Mouse (Mus musculus) spleen, adult 2 months (tissue): ENCODE measurements around the gene Gm1979. TPM values are rescaled to one million over a fixed set of nuclear protein-coding genes. Genes with fewer than 3 reads are reported as not detected.

Experiments
- polyA plus RNA-seq: library from polyadenylated mRNA; depleted of rRNA; stranded (reverse); fragments of >200 nt; gene quantifications from 2 replicates; pipeline ENCODE4 v1.2.3, GENCODE M21; 2012; rRNA removed

Gm1979 gene
- polyA plus RNA-seq, 1 experiment = not detected

Other genes with a start within 250 kb of the Gm1979 start
- 0.76 and 0.85 TPM in 2 replicates for gene Actr3b, start 244.8 kb downstream of the Gm1979 start, polyA plus RNA-seq
- gene Gm21663, start 62.4 kb downstream of the Gm1979 start, polyA plus RNA-seq = not detected in 2 replicates
- gene Gm21671, start 50.4 kb downstream of the Gm1979 start, polyA plus RNA-seq = not detected in 2 replicates
- not detected in 2 replicates for gene Gm21680, start 32.1 kb downstream of the Gm1979 start, polyA plus RNA-seq
- gene Gm21698, start 16.1 kb downstream of the Gm1979 start, polyA plus RNA-seq = not detected in 2 replicates
- not detected in 2 replicates for gene Gm5862, start 18.1 kb upstream of the Gm1979 start, polyA plus RNA-seq
- gene Speer4a, start 34.8 kb upstream of the Gm1979 start, polyA plus RNA-seq = not detected in 2 replicates
- not detected in 2 replicates for gene Gm7347, start 53.8 kb upstream of the Gm1979 start, polyA plus RNA-seq
- gene Gm10471, start 84.5 kb upstream of the Gm1979 start, polyA plus RNA-seq = not detected in 2 replicates
- gene 5031410I06Rik, start 100.6 kb upstream of the Gm1979 start, polyA plus RNA-seq = not detected in 2 replicates
- not detected in 2 replicates for gene Gm10220, start 116.6 kb upstream of the Gm1979 start, polyA plus RNA-seq